Mouse (Mus musculus): ENCODE data around the gene Trhr2. TPM values are rescaled to one million over a fixed set of nuclear protein-coding genes. Genes with fewer than 3 reads are reported as not detected.

Trhr2 gene
- not detected in 2 replicates for polyA plus RNA-seq (2015; fragmentation: Nextera tagmentation; extraction: Ambion mirVana)

GRCm38 (mm10) chr8:122360696-122361416, at the start of gene Trhr2:
TSS of gene Trhr2 (minus strand) at chr8:122360746.
- Histone ChIP-seq H3K4me2 (no peak within 1 kb of the TSS), H3K27ac (replicated peaks) (no peak within 1 kb of the TSS), H3K9me3 (replicated peaks) (no peaks in the 10 kb centered on the region), H3K27me3 (peaks cover 47% of the 10 kb centered on the region), H3K9ac (no peak within 1 kb of the TSS), H3K4me3 (replicated peaks) (no peak within 1 kb of the TSS), H3K4me1 (replicated peaks) (no peaks in the 10 kb centered on the region), H3K36me3 (replicated peaks) (no peaks in the 10 kb centered on the region)
- WGBS (ENCODE audit: insufficient replicate concordance): 65% methylated on average over 7 of the region's 7 CpGs
- ATAC-seq (ENCODE audit: insufficient read depth): no peak

- H3K4me3 ChIP-seq (replicated peaks): no peak overlapping the region
- 84% methylated on average over 7 of the region's 7 CpGs for WGBS (ENCODE audit: insufficient replicate concordance)
- H3K27ac ChIP-seq (replicated peaks): no peak overlapping the region
- no peak overlapping the region for H3K4me2 ChIP-seq
- no peaks in the 10 kb centered on the region for H3K9me3 ChIP-seq (replicated peaks)
- ATAC-seq (ENCODE audit: insufficient read depth): no peak
- no peaks in the 10 kb centered on the region for H3K27me3 ChIP-seq
- H3K4me1 ChIP-seq (replicated peaks): peaks cover 13% of the 10 kb centered on the region
- no peak overlapping the region for H3K9ac ChIP-seq
- H3K36me3 ChIP-seq (replicated peaks): peaks cover 99% of the 10 kb centered on the region
Measured at GRCm38 (mm10) chr8:122407678-122408077, 47.1 kb upstream of the Trhr2 start.

GRCm38 (mm10) chr8:122405146-122405805, 44.7 kb upstream of the Trhr2 start:
- peaks cover 99% of the 10 kb centered on the region for H3K36me3 ChIP-seq (replicated peaks)
- H3K27ac ChIP-seq (replicated peaks): 0 out of 2 replicates have a peak overlapping the region, but pooled peaks have one; percentile 38
- H3K4me1 ChIP-seq (replicated peaks): peaks cover 13% of the 10 kb centered on the region
- WGBS (ENCODE audit: insufficient replicate concordance): 29% methylated on average over 9 of the region's 9 CpGs
- no peaks in the 10 kb centered on the region for H3K27me3 ChIP-seq
- H3K9ac ChIP-seq: no peak overlapping the region
- no peaks in the 10 kb centered on the region for H3K9me3 ChIP-seq (replicated peaks)
- H3K4me2 ChIP-seq: no peak overlapping the region
- H3K4me3 ChIP-seq (replicated peaks): no peak overlapping the region
- peak; percentile 50; the same call in 1 of the 2 replicates for ATAC-seq (ENCODE audit: insufficient read depth)

DNA sequence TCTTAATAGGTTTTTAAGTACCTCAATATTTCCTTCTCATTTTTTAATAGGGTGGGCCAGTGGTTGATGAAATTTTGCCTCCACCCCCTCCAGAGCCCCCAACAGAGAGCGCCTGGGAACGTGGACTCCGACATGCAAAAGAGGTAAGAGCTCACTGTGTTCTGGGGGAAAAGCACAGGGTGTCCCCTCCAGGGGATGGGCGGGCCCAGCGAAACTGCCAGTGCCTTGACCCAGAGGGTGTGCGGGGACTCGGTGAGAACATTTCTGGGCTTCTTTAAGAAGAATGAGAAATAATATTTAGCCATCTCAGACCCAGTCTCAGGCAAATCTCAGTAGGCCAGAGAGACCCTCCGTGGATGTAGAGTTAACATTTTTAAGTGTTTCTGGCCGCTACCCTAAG, 37.6 kb upstream of the Trhr2 start:
- Histone ChIP-seq H3K9ac (no peak overlapping the region), H3K4me3 (replicated peaks) (no peak overlapping the region), H3K9me3 (replicated peaks) (no peaks in the 10 kb centered on the region), H3K4me2 (no peak overlapping the region), H3K4me1 (replicated peaks) (no peaks in the 10 kb centered on the region), H3K27ac (replicated peaks) (no peak overlapping the region), H3K36me3 (replicated peaks) (peaks cover 96% of the 10 kb centered on the region), H3K27me3 (no peaks in the 10 kb centered on the region)
- ATAC-seq (ENCODE audit: insufficient read depth): no peak
- WGBS (ENCODE audit: insufficient replicate concordance): 88% methylated on average over 9 of the region's 9 CpGs

- no peaks in the 10 kb centered on the region for H3K27me3 ChIP-seq
- no peak overlapping the region for H3K4me3 ChIP-seq (replicated peaks)
- no peak overlapping the region for H3K4me2 ChIP-seq
- H3K27ac ChIP-seq (replicated peaks): no peak overlapping the region
- ATAC-seq (ENCODE audit: insufficient read depth): no peak
- no peaks in the 10 kb centered on the region for H3K9me3 ChIP-seq (replicated peaks)
- peaks cover 92% of the 10 kb centered on the region for H3K36me3 ChIP-seq (replicated peaks)
- H3K4me1 ChIP-seq (replicated peaks): no peaks in the 10 kb centered on the region
- no peak overlapping the region for H3K9ac ChIP-seq
- 83% methylated on average over 6 of the region's 6 CpGs for WGBS (ENCODE audit: insufficient replicate concordance)
Measured at GRCm38 (mm10) chr8:122395291-122395690, 34.7 kb upstream of the Trhr2 start.

DNA sequence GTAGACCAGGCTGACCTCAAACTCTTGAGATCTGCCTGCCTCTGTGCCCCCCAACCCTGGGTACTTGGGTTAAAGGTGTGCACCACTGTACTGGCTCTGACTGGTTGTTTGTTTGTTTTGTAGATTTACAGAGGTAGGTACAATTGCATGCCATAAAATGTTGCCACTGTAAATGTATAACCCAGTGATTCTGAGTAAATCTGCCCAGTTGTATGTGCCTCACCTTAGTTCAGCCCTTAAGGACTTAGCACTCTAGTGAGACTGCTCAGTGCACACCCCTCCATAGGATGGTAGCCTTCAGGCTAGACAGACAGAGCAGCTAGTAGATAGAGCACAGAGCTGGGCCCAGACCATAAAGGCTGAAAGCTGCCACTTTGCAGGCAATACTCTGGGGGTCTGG, 33.2 kb upstream of the Trhr2 start:
- peaks cover 92% of the 10 kb centered on the region for H3K36me3 ChIP-seq (replicated peaks)
- H3K27ac ChIP-seq (replicated peaks): no peak overlapping the region
- no peak overlapping the region for H3K9ac ChIP-seq
- no peak overlapping the region for H3K4me3 ChIP-seq (replicated peaks)
- no peak overlapping the region for H3K4me2 ChIP-seq
- no peak for ATAC-seq (ENCODE audit: insufficient read depth)
- H3K27me3 ChIP-seq: no peaks in the 10 kb centered on the region
- H3K9me3 ChIP-seq (replicated peaks): 0 out of 2 replicates have a peak, but pooled peaks cover 3% of the 10 kb centered on the region
- no peaks in the 10 kb centered on the region for H3K4me1 ChIP-seq (replicated peaks)

DNA sequence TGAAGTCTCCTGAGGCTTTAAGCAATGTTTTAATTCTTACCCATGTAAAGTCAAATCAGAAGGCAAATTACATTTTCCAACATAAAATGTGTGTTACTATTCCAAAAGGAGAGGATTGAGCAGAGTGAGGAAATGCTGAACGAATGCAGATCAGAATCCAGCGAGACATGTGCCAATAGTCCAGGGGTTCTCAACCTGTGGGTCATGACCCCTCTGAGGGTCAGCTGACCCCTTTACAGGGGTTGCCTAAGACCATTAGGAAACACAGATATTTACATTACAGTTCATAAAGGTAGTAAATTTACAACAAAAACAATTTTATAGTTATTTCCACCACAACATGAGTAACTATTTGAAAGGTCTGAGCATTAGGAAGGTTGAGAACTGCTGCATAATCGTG, 30.2 kb upstream of the Trhr2 start:
- Histone ChIP-seq H3K27me3 (no peaks in the 10 kb centered on the region), H3K27ac (replicated peaks) (no peak overlapping the region), H3K36me3 (replicated peaks) (peaks cover 96% of the 10 kb centered on the region), H3K4me2 (no peak overlapping the region), H3K4me3 (replicated peaks) (no peak overlapping the region), H3K9me3 (replicated peaks) (0 out of 2 replicates have a peak, but pooled peaks cover 3% of the 10 kb centered on the region), H3K9ac (no peak overlapping the region), H3K4me1 (replicated peaks) (peaks cover 4% of the 10 kb centered on the region; the same call in 1 of the 2 replicates)
- WGBS (ENCODE audit: insufficient replicate concordance): 70% methylated on average over 3 of the region's 3 CpGs
- ATAC-seq (ENCODE audit: insufficient read depth): no peak

- 0 out of 2 replicates have a peak, but pooled peaks cover 3% of the 10 kb centered on the region for H3K9me3 ChIP-seq (replicated peaks)
- peaks cover 8% of the 10 kb centered on the region; the same call in 1 of the 2 replicates for H3K4me1 ChIP-seq (replicated peaks)
- peaks cover 96% of the 10 kb centered on the region for H3K36me3 ChIP-seq (replicated peaks)
- 90% methylated on average over 3 of the region's 3 CpGs for WGBS (ENCODE audit: insufficient replicate concordance)
- H3K27me3 ChIP-seq: no peaks in the 10 kb centered on the region
- H3K4me2 ChIP-seq: no peak overlapping the region
- ATAC-seq (ENCODE audit: insufficient read depth): no peak
- no peak overlapping the region for H3K27ac ChIP-seq (replicated peaks)
- H3K4me3 ChIP-seq (replicated peaks): no peak overlapping the region
- H3K9ac ChIP-seq: no peak overlapping the region
Measured at GRCm38 (mm10) chr8:122389357-122389756, 28.8 kb upstream of the Trhr2 start.

GRCm38 (mm10) chr8:122383039-122383438, 22.5 kb upstream of the Trhr2 start:
- Histone ChIP-seq H3K4me2 (no peak overlapping the region), H3K9me3 (replicated peaks) (no peaks in the 10 kb centered on the region), H3K4me3 (replicated peaks) (no peak overlapping the region), H3K9ac (no peak overlapping the region), H3K4me1 (replicated peaks) (peaks cover 37% of the 10 kb centered on the region), H3K27me3 (no peaks in the 10 kb centered on the region), H3K27ac (replicated peaks) (no peak overlapping the region), H3K36me3 (replicated peaks) (peaks cover 98% of the 10 kb centered on the region)
- ATAC-seq (ENCODE audit: insufficient read depth): no peak
- 78% methylated on average over 4 of the region's 4 CpGs for WGBS (ENCODE audit: insufficient replicate concordance)

DNA sequence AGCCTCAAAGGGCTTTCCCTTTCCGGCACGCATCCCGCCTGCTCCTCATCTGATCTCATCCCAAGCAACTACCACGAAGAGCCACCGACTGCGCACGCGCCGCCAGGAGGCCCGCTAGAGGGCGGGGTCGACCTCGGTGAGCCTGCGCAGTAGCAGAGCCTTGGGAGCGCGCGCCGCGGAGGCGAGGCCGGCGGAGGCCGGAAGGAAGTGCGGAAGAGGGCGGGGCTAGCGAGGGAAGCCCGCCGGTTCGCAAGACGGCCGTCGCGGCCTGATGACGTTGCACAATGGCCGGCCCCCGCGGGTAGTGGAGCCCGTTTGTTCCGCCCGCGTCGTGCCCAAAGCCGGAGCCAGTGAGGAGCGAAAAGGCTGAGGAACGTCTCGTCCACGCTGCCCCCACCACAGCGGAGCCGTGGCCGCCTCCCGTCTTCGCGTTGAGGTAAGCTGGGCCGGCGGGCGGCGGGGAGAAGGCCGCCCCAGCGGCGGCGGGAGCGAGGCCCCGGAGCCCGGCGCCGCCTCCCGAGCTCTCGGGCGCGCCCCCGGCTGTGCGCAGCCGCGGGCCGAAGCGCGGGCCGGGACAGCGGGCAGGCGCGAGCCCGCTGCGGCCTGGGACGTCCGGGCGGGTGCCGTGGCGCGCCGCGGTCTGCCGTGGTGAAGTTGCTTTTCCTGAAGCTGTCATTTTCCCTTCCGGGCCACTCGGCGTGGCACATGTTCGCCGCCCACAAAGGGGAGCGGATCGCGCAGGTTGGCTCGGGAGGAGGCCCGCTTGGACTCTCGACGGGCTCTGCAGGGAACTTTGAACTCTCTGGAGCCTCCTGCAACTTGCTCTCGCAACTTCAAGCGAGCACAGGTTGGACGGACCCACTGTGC, 16.1 kb upstream of the Trhr2 start, which contains the start of gene Zc3h18:
Zc3h18 (plus strand) TSS at position 245 of the 867 bp plus-strand sequence.
- Histone ChIP-seq H3K27ac (replicated peaks) (peak within 1 kb of the TSS; percentile 93), H3K27me3 (no peaks in the 10 kb centered on the region), H3K4me1 (replicated peaks) (peaks cover 53% of the 10 kb centered on the region), H3K36me3 (replicated peaks) (peaks cover 38% of the 10 kb centered on the region), H3K4me3 (replicated peaks) (peak within 1 kb of the TSS; percentile 96), H3K9me3 (replicated peaks) (no peaks in the 10 kb centered on the region), H3K4me2 (peak within 1 kb of the TSS; percentile 90), H3K9ac (peak within 1 kb of the TSS; percentile 88)
- WGBS (ENCODE audit: insufficient replicate concordance): under 1% methylated on average over 106 of the region's 107 CpGs
- ATAC-seq (ENCODE audit: insufficient read depth): peak; percentile 93

Data from liver, embryonic 15.5 days (tissue).